Mouse (Mus musculus) liver, adult 2 months (tissue): ENCODE measurements around the gene Srsf3.

ENCODE experiments used
- CTCF ChIP-seq: fragments of 200-500 bp; IDR thresholded peaks from 2 replicates; pipeline ENCODE4 v1.5.1; 2011; ENCODE audit warnings: low read depth, low read length, control low read depth
- POLR2A ChIP-seq: fragments of 200-500 bp; IDR thresholded peaks from 2 replicates; pipeline ENCODE4 v1.6.1; 2011; ENCODE audit warnings: low read length, control low read depth; ENCODE audit not compliant: insufficient read depth; ENCODE audit errors: extremely low read depth

DNA sequence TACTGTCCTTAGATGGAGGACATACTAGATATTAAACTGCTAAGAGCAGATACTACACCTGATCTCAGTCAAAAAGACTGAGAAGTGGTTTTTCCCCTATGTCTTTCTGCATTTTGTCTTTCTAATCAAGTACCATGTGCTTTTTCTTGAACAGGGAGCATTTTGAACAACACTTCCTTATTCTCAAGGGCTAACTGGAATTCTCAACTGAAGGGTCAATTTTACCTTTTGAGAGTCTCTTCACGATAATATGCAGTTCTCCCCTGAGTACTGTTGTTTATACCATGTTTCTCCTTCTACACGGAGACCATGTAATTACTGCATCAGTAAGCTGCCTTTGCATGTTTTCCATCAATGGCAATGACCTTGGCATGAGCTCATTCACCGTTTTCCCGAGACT lies 42.4 kb upstream of the Srsf3 start:
- no peak for TF ChIP-seq CTCF
- TF ChIP-seq POLR2A = no peak
